Mouse (Mus musculus): ENCODE measurements around the gene Ceacam11. TPM values are rescaled to one million over a fixed set of nuclear protein-coding genes. Genes with fewer than 3 reads are reported as not detected.
"Not testable (repeated sequence)": the region's sequence is repeated elsewhere in the genome, so short reads cannot be mapped to it uniquely, and the experiment has no call there.

Gene Ceacam11
- total RNA-seq (2021), result not detected

DNA sequence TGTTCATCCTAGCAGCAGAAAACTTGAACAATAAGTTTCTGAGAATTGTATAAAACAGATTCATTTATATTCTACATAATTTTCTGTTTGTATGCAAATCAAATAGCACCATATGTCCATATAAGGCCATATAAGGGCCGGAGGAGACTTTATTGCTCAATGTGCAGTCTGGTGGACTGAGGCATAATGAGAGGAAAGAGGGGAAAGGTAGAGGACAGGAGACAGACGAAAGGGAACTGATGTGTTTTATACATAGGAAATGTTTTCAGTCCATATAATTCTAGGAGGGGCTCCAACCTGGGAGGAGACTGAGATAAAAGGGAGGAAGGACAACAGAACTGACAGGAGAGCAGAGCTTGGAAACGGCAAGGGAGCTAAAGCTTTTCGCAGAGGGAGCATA, at the start of gene Ceacam11:
Ceacam11 (plus strand) TSS at position 301 of the 400 bp plus-strand sequence.
- DNase-seq (ENCODE audit: extremely low spot score in 1 of 2, low spot score in 2 of 2), result no peak
- intact Hi-C loops (cut with DNase I), result no loop called here

DNA sequence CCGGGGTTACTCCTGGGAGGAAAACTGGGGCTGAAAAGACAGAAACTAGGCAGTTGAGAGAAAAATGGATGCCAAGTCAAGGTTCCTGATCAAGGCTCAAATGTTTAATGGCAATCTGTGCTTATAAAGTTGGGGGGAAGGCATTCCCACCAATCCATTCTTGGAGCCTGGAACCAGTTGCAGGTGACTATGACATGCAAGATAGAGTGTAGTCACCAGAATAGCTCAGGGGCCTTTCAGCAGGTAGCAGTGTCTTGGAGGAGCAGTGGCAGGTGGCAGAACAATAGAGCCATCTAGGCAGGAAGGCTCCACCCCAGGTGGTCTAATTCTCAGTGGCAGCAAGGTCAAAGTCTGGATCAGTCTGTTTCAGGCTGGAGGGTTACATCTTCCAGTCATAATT, 29.2 kb downstream of the Ceacam11 start:
- intact Hi-C loops (cut with DNase I), result not testable (repeated sequence)

DNA sequence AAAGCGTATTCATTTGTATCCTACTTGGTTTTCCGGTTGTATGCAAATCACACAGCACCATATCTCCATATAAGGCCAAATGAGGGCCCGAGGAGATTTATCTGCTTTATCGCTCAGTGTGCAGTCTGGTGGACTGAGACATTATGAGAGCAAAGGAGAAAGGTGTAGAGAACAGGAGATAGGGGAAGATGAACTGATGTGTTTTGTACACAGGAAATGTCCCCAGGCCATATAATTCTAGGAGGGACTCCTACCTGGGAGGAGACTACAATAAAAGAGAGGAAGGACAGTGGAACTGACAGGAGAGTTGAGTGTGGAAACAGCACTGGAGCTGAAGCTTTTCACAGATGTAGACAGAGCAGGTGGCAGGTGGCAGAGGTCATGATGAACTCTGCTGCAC, 37.7 kb downstream of the Ceacam11 start, which contains the start of gene Ceacam13:
Ceacam13 (plus strand) TSS at position 301 of the 400 bp plus-strand sequence.
- DNase-seq (ENCODE audit: extremely low spot score in 1 of 2, low spot score in 2 of 2), result no peak
- intact Hi-C loops (cut with DNase I), result no loop called here

More for the DNA sequence above, 29.2 kb downstream of the Ceacam11 start:
- DNase-seq (ENCODE audit: extremely low spot score in 1 of 2, low spot score in 2 of 2), result not testable (repeated sequence)

Small RNAs within 50 kb of the gene (microRNA-seq; reads per million reads assigned to microRNA genes)
- not detected for gene Gm22414

Other genes starting within 250 kb of the Ceacam11 start
- gene Ceacam14, start 159.5 kb upstream of the Ceacam11 start, total RNA-seq (2021), result not detected
- not detected for gene Gm5155, start 100.4 kb upstream of the Ceacam11 start, total RNA-seq (2021)
- gene Ceacam13, start 37.8 kb downstream of the Ceacam11 start, total RNA-seq (2021), result not detected
- gene Ceacam12, start 93.8 kb downstream of the Ceacam11 start, total RNA-seq (2021), result not detected
- not detected for gene Igfl3, start 204.4 kb downstream of the Ceacam11 start, total RNA-seq (2021)

All from left cerebral cortex, postnatal 10 days (tissue).